8 mouse cellular contexts compared by ENCODE assay signal in the genomic region with DNA sequence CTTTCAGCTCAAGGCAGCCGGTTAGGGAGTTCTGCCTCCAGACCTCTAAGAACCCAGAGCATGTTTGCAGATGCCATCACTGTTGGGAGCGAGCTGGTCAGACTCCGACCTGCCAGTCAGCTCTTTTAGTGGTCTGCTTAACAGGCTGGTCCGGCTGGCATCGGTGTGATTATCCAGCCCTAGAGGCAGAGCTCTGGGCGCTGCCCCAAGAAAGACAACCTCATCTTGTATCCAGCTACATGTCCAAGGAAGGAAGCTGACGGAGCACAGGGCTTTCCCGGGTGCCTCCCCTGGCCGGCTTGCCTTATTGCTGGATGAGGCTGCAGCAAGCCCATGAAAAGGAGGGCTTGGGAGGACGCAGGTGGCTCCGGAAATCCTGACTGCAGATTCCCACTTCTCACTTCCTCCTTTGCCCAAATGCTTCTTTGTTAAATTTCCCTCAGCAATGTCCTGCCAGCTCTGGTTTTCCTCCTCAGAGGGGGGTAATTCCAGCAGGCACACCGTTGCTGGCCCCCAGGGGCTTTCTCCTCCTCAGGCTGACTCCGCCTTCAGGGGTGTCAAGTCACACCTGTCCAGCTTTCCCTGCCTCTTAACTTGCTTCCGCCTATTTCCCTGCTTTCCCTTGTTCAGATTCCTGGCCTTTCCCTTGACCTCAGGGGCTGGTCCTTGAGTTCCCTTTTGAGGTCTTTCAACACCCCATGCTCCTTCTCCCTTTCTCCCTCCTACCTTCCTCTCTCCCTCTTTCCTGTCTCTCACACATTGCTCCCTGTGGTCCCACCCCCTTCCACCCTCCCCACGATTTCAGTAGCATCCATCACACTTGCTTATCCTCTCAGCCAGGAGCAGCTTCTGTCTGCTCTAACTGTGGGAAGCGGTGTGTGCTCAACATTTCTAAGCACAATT. TPM values are rescaled to one million over a fixed set of nuclear protein-coding genes. Genes with fewer than 3 reads are reported as not detected.
DNase-seq lines count a peak whose midpoint lies in the region; ATAC-seq and TF ChIP-seq lines count a peak whose summit lies in the region.
"Had no signal": no experiment of that assay in that cellular context is flagged by ENCODE, and none has a peak within 500 bp of the region (broad histone marks: within the 10 kb centered on the region; RNA-seq: fewer than 3 reads in every experiment).

No protein-coding gene starts in this region.

- peaks cover 16% of the 10 kb centered on the region for H3K4me1 ChIP-seq in limb, embryonic 15.5 days

- ATAC-seq in limb, embryonic 15.5 days (ENCODE audit: insufficient number of reproducible peaks, low FRiP score, low TSS enrichment, low read depth): no peak
- ATAC-seq in inflammation-experienced regulatory T-cells, adult 6 months: no peak

- H3K27ac ChIP-seq in limb, embryonic 15.5 days: no peak overlapping the region
- H3K27ac ChIP-seq: liver, embryonic 14.5 days had no signal

- peak overlapping the region; percentile 42 for H3K4me2 ChIP-seq in limb, embryonic 15.5 days

- H3K27me3 ChIP-seq in limb, embryonic 15.5 days: no peaks in the 10 kb centered on the region

- 10% methylated on average over 16 of the region's 16 CpGs for WGBS in limb, embryonic 15.5 days

- no peaks in the 10 kb centered on the region for H3K36me3 ChIP-seq in limb, embryonic 15.5 days

- no peak overlapping the region for H3K9ac ChIP-seq in limb, embryonic 15.5 days
- H3K9ac ChIP-seq: liver, embryonic 14.5 days had no signal

- peak; percentile 78 for DNase-seq in brain, embryonic 14.5 days (ENCODE audit: low read depth)
- DNase-seq in cerebellum, postnatal 36 days: peak; percentile 74 to 75
- peak; percentile 76 to 86 for DNase-seq in heart, adult 18-20 months
- DNase-seq in kidney, adult 11 months: peak; percentile 32
- DNase-seq in right cerebral cortex, adult 2 months (ENCODE audit: low spot score in 2 of 2): peak; percentile 9 to 34

- peak overlapping the region; percentile 8; the same call in 1 of the 2 replicates for H3K4me3 ChIP-seq in limb, embryonic 15.5 days

- no peak for TF ChIP-seq CTCF in brain, embryonic 14.5 days (IDR thresholded peaks at IDR 0.05; ENCODE audit: borderline replicate concordance, extremely low read depth, insufficient read depth, insufficient read length)

- no peak for TF ChIP-seq POLR2A in brain, embryonic 14.5 days (IDR thresholded peaks at IDR 0.05; ENCODE audit: borderline replicate concordance, extremely low read depth, insufficient read depth, insufficient read length, poor library complexity, severe bottlenecking)

- H3K9me3 ChIP-seq in limb, embryonic 15.5 days: no peaks in the 10 kb centered on the region

RNA-seq across cellular contexts. Expression of a gene that starts 58.7 kb away (rescaled TPM):
- polyA plus RNA-seq in brain, embryonic 14.5 days (2012; rRNA removed): 22.7 and 40.1 TPM in 2 replicates
- 10 to 100 TPM; 49.1 to 58.5 TPM for total RNA-seq in heart, adult 18-20 months (2021)
- 14.9 and 17.4 TPM in 2 replicates for polyA plus RNA-seq in limb, embryonic 15.5 days (2015; fragmentation: Nextera tagmentation; extraction: Ambion mirVana)
- 10 to 100 TPM; 22.0 to 31.2 (median 26.3) TPM for polyA plus RNA-seq in inflammation-experienced regulatory T-cells, adult 6 months (2017; shearing (Covaris generic))

Comparison
In these comparisons a context has a peak if more than half of its experiments do, and no peak if none do; other contexts are left out.
1. DNase-seq: peak in every context shown above with its lines; median percentile 81 in heart, adult 18-20 months; 78 in brain, embryonic 14.5 days; 74 in cerebellum, postnatal 36 days; 32 in kidney, adult 11 months; 22 in right cerebral cortex, adult 2 months.